Mouse (Mus musculus) myocyte (in vitro differentiated cells): ENCODE results near the gene Natd1.

Experiments used
- CEBPB ChIP-seq: IDR thresholded peaks from 2 replicates; pipeline ENCODE4 v1.6.1; 2011; ENCODE audit warnings: mild to moderate bottlenecking, moderate library complexity; ENCODE audit not compliant: poor library complexity, insufficient read depth, severe bottlenecking
- MAX ChIP-seq: IDR thresholded peaks from one replicate; pipeline ENCODE4 v1.6.1; 2011; ENCODE audit warnings: low read depth, mild to moderate bottlenecking, control low read depth
- USF1 ChIP-seq: IDR thresholded peaks from one replicate; pipeline ENCODE4 v1.6.1; 2011; ENCODE audit warnings: low read depth, mild to moderate bottlenecking, control low read depth, moderate library complexity

DNA sequence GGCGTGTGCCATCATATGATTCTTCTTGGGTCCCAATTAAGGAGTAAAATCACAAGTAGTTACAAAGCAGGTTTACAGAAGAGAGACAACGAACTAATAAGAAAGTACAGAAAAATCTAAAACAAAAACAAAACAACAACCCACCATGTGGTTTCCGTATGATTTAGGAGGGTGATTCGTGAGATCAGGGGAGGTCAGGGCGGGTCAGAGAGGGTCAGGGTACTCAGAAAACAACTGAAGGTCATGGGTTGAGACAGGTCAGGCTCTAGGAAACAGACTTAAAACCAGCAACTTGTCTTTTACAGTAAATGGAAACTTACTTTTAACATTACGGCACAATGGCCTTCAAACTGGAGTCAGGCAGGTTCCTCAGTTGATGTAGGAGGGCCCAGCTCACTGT, 24.3 kb downstream of the Natd1 start:
- TF ChIP-seq USF1 (no peak), CEBPB (no peak), MAX (no peak)
